Mouse (Mus musculus): ENCODE measurements around the gene Olfr1039. TPM values are rescaled to one million over a fixed set of nuclear protein-coding genes. Genes with fewer than 3 reads are reported as not detected.
"Not testable (repeated sequence)": the region's sequence is repeated elsewhere in the genome, so short reads cannot be mapped to it uniquely, and the experiment has no call there.

Olfr1039 gene
- polyA plus RNA-seq, 1 experiment, result not detected

GRCm38 (mm10) chr2:86087285-86087684 is 48.4 kb downstream of the Olfr1039 start, which contains the start of gene Olfr1037:
Olfr1037 (minus strand) TSS chr2:86087385.
- Histone ChIP-seq H3K27me3 (ENCODE audit: control insufficient read depth, insufficient read depth, low read length) (no peaks in the 10 kb centered on the region), H3K4me1 (replicated peaks; ENCODE audit: control insufficient read depth, insufficient read depth, low read length) (no peaks in the 10 kb centered on the region), H3K27ac (ENCODE audit: control insufficient read depth, insufficient read depth, low read length) (no peak within 1 kb of the TSS), H3K4me3 (ENCODE audit: control insufficient read depth, insufficient read depth, low read length) (no peak within 1 kb of the TSS), H3K36me3 (ENCODE audit: control insufficient read depth, insufficient read depth, low read length) (no peaks in the 10 kb centered on the region)
- TF ChIP-seq POLR2A (IDR thresholded peaks at IDR 0.05; ENCODE audit: control insufficient read depth, extremely low read depth, insufficient read depth, low read length, poor library complexity) (no peak), CTCF (IDR thresholded peaks at IDR 0.05; ENCODE audit: borderline replicate concordance, control insufficient read depth, extremely low read depth, insufficient read depth, low read length, poor library complexity) (no peak)
- WGBS, result 92% methylated on average over 2 of the region's 2 CpGs
- no peak for DNase-seq

- DNase-seq; H3K27ac ChIP-seq (ENCODE audit: control insufficient read depth, insufficient read depth, low read length); H3K27me3 ChIP-seq (ENCODE audit: control insufficient read depth, insufficient read depth, low read length): not testable (repeated sequence)
Measured at GRCm38 (mm10) chr2:86080478-86080877, 55.2 kb downstream of the Olfr1039 start.

More at GRCm38 (mm10) chr2:86080478-86080877, 55.2 kb downstream of the Olfr1039 start:
- not testable (repeated sequence) for H3K4me1 ChIP-seq (replicated peaks; ENCODE audit: control insufficient read depth, insufficient read depth, low read length); H3K4me3 ChIP-seq (ENCODE audit: control insufficient read depth, insufficient read depth, low read length); H3K36me3 ChIP-seq (ENCODE audit: control insufficient read depth, insufficient read depth, low read length)
- 95% methylated on average over 1 of the region's 1 CpGs for WGBS

Other genes starting within 250 kb of the Olfr1039 start
- not detected in 2 replicates for gene Olfr1024, start 230.9 kb downstream of the Olfr1039 start, polyA plus RNA-seq (2012; rRNA removed)
- not detected in 2 replicates for gene Olfr1025-ps1, start 220.7 kb downstream of the Olfr1039 start, polyA plus RNA-seq (2012; rRNA removed)
- gene Olfr1026, start 214.4 kb downstream of the Olfr1039 start, polyA plus RNA-seq (2012; rRNA removed), result not detected in 2 replicates
- not detected in 2 replicates for gene Olfr1028, start 185.5 kb downstream of the Olfr1039 start, polyA plus RNA-seq (2012; rRNA removed)
- not detected in 2 replicates for gene Olfr1029, start 162.0 kb downstream of the Olfr1039 start, polyA plus RNA-seq (2012; rRNA removed)
- not detected in 2 replicates for gene Olfr1030, start 156.7 kb downstream of the Olfr1039 start, polyA plus RNA-seq (2012; rRNA removed)
- not detected in 2 replicates for gene Olfr1031, start 145.6 kb downstream of the Olfr1039 start, polyA plus RNA-seq (2012; rRNA removed)
- not detected in 2 replicates for gene Olfr1032, start 130.4 kb downstream of the Olfr1039 start, polyA plus RNA-seq (2012; rRNA removed)
- 0.39 and 0.56 TPM in 2 replicates for gene Olfr1033, start 115.3 kb downstream of the Olfr1039 start, polyA plus RNA-seq (2012; rRNA removed)
- 0.04 TPM in 2 replicates for gene Olfr1034, start 90.1 kb downstream of the Olfr1039 start, polyA plus RNA-seq (2012; rRNA removed)
- not detected in 2 replicates for gene Olfr1036, start 61.9 kb downstream of the Olfr1039 start, polyA plus RNA-seq (2012; rRNA removed)
- gene Olfr1037, start 48.5 kb downstream of the Olfr1039 start, polyA plus RNA-seq (2012; rRNA removed), result not detected in 2 replicates
- not detected in 2 replicates for gene Olfr1040, start 10.8 kb upstream of the Olfr1039 start, polyA plus RNA-seq (2012; rRNA removed)
- not detected in 2 replicates for gene Olfr1042, start 25.9 kb upstream of the Olfr1039 start, polyA plus RNA-seq (2012; rRNA removed)
- gene Olfr1043, start 31.6 kb upstream of the Olfr1039 start, polyA plus RNA-seq (2012; rRNA removed), result not detected in 2 replicates
- not detected in 2 replicates for gene Olfr1044, start 41.9 kb upstream of the Olfr1039 start, polyA plus RNA-seq (2012; rRNA removed)
- not detected in 2 replicates for gene Olfr52, start 49.8 kb upstream of the Olfr1039 start, polyA plus RNA-seq (2012; rRNA removed)
- not detected in 2 replicates for gene Olfr1045, start 67.1 kb upstream of the Olfr1039 start, polyA plus RNA-seq (2012; rRNA removed)
- not detected in 2 replicates for gene Olfr1046, start 83.4 kb upstream of the Olfr1039 start, polyA plus RNA-seq (2012; rRNA removed)
- not detected in 2 replicates for gene Olfr1047, start 95.5 kb upstream of the Olfr1039 start, polyA plus RNA-seq (2012; rRNA removed)
- gene Olfr1048, start 104.4 kb upstream of the Olfr1039 start, polyA plus RNA-seq (2012; rRNA removed), result not detected in 2 replicates
- gene Olfr1049, start 122.4 kb upstream of the Olfr1039 start, polyA plus RNA-seq (2012; rRNA removed), result not detected in 2 replicates
- not detected in 2 replicates for gene Olfr1051, start 143.2 kb upstream of the Olfr1039 start, polyA plus RNA-seq (2012; rRNA removed)
- gene Olfr1052, start 156.5 kb upstream of the Olfr1039 start, polyA plus RNA-seq (2012; rRNA removed), result not detected in 2 replicates
- not detected in 2 replicates for gene Olfr1053, start 179.4 kb upstream of the Olfr1039 start, polyA plus RNA-seq (2012; rRNA removed)
- gene Olfr1054, start 199.5 kb upstream of the Olfr1039 start, polyA plus RNA-seq (2012; rRNA removed), result not detected in 2 replicates
- not detected in 2 replicates for gene Olfr1055, start 214.4 kb upstream of the Olfr1039 start, polyA plus RNA-seq (2012; rRNA removed)
- not detected in 2 replicates for gene Olfr1056, start 226.5 kb upstream of the Olfr1039 start, polyA plus RNA-seq (2012; rRNA removed)
- gene Olfr1057, start 242.5 kb upstream of the Olfr1039 start, polyA plus RNA-seq (2012; rRNA removed), result not detected in 2 replicates

All from thymus, adult 2 months (tissue).